Mouse (Mus musculus) mouse embryonic stem cell (cell line): ENCODE results near the gene Mapk8ip3.

Source experiments
- in situ Hi-C, 2 experiments: fragments of 300-500 bp; cut with MboI; formaldehyde crosslinking; loops; 1 replicate in 1 of 2; 3 replicates in 1 of 2; pipeline ENCODE4 v1.14.3; 2019 to 2020; ENCODE audit warnings: low sequenced_read_pairs in 2 of 2, low pct_unique_long_range_greater_than_20kb in 1 of 2, mixed read lengths in 1 of 2; ENCODE audit not compliant: unreplicated experiment in 1 of 2

Gene Mapk8ip3

DNA sequence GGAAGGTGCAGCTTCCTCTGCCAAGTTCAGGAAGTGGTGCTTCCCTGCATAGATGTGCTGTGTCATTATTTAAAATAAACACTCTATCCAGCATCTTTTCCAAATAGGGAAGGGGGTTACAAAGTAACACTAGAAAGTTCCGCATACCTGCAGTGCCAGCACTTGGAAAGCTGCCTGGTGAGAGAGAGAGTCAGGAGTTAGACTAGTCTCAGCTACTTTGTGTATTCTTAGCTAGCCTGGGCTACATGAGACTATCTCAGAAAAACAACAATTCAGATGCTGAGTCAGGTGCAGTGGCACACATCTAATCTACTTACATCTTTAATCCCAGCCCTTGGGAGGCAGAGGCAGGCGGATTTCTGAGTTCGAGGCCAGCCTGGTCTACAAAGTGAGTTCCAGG lies 75.0 kb downstream of the Mapk8ip3 start:
- in situ Hi-C loops, result no loop called here

DNA sequence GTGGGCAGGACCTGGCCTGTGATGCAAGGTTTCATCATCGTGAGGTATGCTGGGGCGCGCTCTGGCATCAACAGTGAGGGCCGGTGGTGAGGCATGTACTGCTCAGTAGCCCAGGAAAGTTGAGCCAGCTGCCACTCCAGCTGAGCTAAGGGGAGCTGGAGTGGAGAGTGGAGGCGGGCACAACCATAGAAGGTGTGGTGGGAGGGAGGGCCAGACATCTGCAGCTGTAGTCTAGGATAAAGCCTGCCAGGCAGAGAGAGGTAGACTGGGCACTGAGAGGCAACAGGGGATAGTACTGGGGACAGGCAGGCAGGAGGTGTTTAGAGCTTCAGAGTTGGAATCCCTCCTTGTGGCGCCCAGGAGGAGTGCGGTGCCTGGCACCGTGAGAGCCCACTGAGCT lies 76.7 kb downstream of the Mapk8ip3 start:
- in situ Hi-C loops, result no loop called here

DNA sequence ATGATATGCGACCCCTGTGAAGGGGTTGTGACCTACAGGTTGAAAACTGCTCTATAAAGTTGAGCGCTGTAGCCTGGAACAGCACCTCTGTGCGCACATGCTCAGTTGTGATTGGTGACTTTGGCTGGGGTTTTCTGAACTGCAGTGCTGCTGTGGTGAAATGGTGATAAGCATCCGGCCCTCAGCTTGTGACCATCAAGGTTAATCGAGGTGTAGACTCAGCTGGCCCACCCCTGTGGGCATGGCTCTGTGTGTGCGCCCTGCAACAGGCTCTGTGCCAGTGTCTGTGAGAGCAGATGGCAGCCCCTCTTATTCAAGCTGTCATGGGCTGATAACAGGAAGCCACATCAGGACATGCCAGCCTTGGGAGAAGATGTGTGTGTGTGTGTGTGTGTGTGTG lies 77.8 kb downstream of the Mapk8ip3 start:
- in situ Hi-C loops, result no loop called here

DNA sequence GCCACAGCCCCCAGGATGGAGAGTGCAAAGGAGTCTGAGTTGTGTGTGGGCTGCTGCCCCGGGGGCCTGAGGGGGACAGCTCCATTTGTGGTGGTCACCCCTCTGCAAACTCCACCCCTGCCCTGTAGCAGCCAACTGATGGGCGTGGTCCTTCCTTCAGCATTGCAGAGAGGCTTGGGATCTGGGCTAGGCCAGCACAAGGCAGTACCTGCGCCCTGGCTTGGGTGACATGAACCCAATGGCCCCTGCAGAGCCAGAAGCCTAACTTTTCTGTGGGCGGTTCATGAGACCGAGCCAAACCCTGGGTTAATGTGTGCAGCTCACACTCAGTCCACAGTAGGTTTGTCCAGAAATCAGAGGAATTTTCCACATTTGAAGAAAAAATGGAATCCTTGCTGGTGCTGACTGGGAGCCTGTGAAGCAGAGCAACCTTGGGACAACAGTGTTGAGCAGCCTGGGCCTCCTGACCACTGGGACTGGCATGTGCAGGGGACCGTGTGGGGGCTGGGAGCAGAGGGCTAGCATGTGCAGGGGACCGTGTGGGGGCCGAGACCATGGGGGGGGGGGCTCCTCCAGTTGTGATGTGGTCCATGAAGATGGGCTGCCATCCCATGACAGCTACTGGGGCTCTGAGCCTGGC lies 78.8 kb downstream of the Mapk8ip3 start:
- in situ Hi-C loops, result no loop called here

DNA sequence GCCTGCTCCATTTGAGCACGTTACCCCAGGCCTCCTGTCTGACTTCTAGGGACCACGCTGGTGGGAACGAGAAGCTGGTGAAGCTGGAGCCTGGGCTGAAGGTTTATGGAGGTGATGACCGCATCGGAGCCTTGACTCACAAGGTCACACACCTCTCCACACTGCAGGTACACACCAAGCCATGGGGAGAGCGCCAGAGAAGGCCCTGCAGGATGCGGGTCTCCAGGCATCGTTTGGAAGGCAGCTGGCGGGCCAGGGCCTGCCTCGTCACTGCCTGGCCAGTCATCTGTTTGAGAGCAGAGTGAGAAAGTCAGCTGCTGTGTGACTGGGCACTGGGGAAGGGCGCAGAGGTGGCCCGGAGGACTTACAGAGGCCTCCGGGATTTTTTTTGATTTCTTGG lies 80.2 kb downstream of the Mapk8ip3 start:
- in situ Hi-C loops, result no loop called here

DNA sequence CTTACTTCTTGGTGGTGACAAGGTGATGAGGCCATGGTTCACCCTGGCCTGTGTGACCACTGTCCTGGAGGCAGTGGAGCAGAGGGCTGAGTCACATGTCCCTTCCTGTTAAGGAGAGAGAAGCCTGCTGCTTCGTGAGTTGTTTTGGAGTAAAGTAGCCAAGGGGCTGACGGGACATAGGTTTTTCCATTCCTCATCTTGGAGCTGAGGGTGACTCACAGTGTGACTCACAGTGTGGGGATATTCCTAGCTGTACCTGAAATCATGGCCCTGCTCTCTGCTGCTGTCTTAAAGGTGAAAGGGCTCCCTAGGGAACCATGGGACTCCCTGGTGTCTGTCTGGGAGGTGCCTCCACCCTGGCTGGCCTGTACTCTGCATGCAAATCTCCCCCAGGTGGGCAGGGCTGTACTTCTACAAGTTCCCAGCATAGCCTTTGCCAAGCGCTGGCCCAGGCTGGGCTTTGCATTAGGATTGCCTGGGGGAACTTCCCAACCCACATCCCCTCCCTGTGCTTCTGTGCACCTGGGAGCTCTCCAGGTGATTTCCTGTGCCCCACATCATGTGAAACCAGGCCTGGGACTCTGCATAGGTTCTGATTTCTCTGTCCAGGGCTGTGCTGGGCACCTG lies 80.8 kb downstream of the Mapk8ip3 start:
- in situ Hi-C loops, result no loop called here

DNA sequence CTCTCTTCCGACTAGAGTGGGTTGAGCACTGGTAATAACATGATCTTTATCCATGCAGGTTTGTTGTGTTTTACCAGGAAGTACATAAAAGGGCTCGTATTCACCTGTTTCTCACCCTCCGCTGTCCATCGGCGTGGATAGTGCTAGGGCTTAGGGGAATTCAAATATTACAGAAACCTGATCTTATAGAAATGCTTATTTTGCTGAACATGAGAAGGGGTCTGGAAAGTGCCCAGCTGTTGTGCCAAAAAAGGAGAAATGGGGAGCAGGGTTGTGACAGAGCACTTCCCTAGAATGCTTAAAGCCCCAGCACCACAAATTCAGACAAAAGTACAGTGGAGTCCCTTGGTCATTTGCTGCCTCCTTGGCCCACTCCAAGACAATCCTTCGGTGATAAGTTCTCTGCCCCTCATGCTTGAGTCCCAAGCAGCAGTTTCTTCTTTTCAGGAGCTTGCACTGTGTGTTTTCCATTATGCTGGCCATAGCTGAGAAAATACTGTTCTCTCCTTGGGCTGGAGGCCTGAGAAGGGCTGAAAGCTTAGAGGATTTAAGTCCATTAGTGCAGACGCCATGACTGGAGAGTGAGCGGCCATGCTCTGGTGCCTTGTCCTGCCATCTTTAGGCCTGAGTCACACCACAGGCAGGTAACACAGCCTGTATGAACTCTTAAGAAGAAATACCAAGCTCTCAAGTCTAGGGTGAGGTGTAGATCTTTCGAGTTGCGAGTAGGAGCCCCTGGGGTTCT lies 85.2 kb downstream of the Mapk8ip3 start:
- in situ Hi-C loops, result no loop called here

DNA sequence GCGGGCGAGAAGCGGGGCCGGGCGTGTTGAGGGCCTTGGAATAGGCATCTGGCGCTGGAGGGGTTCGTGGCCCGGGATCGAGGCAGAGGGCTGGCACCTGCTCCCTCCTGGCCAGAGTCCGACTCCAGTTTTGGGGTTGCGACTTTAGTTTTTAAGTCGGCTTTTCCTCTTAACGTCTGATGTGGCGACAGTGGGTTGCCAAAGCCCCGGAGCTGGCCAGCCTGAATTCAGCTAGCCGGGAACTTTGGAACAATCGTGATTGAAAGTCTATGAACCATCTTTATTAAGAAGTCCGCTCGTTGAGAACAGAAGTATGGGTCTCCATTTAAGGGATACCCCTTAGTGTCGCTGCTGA lies 86.0 kb downstream of the Mapk8ip3 start:
- in situ Hi-C loops, result no loop called here

DNA sequence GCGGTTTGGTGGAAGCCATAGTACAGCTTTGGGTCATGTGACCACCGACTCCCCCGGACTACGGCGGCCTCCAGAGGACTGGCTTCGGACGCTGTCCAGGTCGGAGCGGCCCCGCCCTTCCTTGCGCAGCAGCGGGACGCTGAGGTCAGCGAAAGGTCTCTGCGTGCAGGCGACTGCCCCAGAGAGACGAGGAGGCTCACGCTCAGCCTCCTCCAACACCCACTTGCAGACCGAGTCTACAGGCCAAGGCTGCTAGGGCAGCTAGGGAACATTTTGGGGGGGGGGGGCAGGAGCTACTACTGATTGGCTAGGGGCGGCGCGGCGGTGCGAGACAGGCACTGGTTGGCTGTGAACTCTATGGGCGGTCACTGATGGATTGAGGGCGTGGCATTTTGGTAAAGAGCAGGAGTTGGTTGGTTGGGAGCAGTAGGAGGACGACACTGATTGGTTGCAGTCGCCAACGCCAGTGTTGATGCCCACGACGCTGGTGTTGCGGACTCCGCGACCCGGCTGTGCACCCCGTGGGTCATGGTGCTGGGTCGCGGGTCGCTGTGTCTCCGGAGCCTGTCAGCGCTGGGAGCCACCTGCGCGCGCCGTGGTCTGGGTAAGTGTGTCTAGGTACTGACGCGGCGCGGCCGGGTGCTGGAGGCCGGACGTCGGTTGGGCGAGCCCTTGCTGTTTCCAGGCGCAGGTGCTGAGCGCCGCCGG lies 86.6 kb downstream of the Mapk8ip3 start, which contains the start of gene Fahd1:
TSS of gene Fahd1 (minus strand) at position 300 of the 708 bp plus-strand sequence.
- in situ Hi-C loops, result no loop called here

DNA sequence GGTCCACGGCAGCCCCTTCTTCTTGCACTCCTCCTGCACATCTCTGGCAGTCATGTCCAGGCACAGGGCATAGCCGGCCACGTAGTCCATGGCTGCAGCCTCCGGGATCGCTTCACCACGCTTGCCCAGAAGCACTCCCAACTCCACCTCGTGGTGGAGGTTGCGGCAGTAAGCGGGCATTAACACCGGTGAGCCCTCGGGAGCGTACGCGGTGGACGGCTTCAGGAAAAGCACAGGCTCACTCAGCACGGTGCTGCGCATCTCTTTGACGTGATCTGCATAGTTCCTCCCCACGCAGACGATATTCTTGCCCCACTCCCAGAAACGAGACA lies 87.1 kb downstream of the Mapk8ip3 start:
- in situ Hi-C loops, result no loop called here

DNA sequence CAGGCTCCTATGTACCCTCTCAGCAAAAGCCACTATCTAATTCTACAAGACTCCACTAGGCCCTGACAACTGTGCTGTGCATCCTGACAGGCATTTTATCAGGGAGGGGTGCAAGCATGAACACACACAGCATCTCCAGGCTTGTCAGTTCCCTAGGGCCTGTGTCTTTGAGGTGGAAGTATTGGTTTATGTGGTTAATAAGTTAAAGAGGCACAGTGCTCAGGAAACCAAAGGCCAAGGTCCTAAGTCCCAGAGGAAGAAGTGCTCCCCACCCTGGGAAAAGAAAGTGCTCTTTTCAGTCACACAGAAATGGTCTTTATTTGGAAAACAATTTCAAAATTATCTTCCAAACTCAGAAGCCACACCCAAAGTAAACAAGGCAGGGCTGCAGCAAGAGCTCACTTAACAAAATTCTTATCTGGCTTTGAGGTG lies 88.2 kb downstream of the Mapk8ip3 start:
- in situ Hi-C loops, result no loop called here

DNA sequence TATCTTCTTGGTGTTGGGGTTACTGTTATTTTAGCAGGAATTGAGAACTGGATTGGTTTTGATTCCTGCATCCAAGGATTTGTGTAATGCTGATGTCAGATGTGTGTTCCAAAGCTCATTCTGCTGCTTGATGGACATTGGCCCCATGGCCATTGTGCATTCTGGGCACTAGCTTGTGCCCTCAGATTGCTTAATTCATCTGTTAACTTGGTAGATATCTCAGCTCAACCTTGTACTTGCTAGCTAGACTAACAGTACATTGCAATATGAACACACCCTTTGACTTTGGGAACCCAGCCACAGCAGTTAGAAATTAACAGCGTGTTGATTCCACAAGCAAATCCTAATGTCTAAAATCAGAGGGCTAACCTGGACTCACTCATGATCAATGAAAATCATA lies 89.4 kb downstream of the Mapk8ip3 start:
- in situ Hi-C loops, result no loop called here

DNA sequence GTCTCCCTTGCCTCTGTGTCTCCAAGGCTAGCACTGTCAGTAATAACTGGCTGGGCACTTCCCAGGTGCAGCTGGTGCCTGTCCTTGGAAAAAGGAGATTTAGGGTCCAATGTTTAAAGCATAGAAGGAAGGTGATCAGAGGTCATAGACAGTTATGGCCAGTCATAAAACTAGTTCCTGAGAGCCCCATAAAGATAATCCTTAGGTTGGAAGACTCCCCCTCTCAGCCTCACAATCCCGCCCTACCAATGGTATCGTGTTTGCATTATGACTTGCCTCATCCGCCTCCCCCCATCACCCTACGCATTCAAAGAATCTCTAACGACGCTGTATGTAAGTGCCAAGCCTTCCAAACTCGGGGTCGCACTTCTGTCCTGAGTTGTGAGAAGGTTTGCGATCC lies 92.3 kb downstream of the Mapk8ip3 start:
- in situ Hi-C loops, result no loop called here

DNA sequence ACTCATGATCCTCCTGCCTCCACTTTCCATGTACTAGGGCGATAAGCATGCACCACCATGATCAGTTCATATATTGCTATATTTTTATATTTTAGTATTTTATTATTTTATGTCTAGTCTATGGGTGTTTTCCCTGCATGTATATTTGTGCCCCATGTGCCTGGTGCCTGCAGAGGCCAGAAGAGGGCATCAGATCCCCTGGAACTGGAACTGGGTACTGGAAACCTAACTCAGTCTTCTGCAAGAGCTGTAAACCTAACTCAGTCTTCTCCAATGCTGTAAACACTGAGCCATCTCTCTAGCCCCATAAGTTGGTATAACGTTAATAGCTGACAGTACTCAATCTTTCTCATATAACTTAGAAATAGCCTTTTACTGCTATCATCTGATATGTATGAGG lies 94.1 kb downstream of the Mapk8ip3 start:
- in situ Hi-C loops, result no loop called here
